Mouse (Mus musculus): ENCODE data around the gene Epyc.

DNA sequence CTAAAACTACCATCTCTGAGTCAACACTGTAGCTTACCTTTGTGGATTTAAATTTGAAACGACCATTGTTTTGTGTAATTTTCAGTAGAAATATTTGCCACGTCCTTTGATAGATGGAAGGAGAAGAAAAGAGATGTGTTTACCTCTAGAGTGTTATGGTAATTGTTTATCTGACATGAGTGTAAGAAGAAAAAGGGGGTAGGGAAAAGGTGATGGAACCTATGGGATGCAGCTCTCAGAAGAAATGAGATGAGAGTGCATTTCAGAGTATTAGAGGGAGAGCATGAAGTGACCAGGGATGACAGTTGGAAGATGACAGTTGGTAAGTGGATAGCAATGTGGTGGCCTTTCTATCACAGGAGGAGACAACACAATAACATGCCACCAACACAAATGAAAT, at the start of gene Epyc:
- TF ChIP-seq GATA1 (IDR thresholded peaks at IDR 0.05; ENCODE audit: borderline replicate concordance, low read length) (no peak), FLI1 (IDR thresholded peaks at IDR 0.05; ENCODE audit: low read length) (no peak)
